Mouse (Mus musculus): ENCODE measurements around the gene Olfr429.

GRCm38 (mm10) chr1:174035841-174036240 is 48.3 kb upstream of the Olfr429 start:
- TF ChIP-seq CTCF (IDR thresholded peaks at IDR 0.05; ENCODE audit: control insufficient read depth, insufficient read depth, low read length) (no peak), POLR2A (IDR thresholded peaks at IDR 0.05; ENCODE audit: borderline replicate concordance, control insufficient read depth, low read depth, low read length) (no peak)
